Mouse (Mus musculus) hindbrain, postnatal 0 days (tissue): Measurements from ENCODE around the gene 1110008L16Rik. TPM values are rescaled to one million over a fixed set of nuclear protein-coding genes. Genes with fewer than 3 reads are reported as not detected.

Source experiments
- ATAC-seq: fragments of 200-750 bp; cut with Nextera tagmentation; 2 replicates; pipeline ENCODE4 v1.8.0; 2017; ENCODE audit warnings: mild to moderate bottlenecking, moderate TSS enrichment, moderate library complexity
- DNase-seq: peaks from one replicate; pipeline ENCODE4 v3.0.0-alpha.2; 2015; ENCODE audit warnings: low spot score
- H3K27ac ChIP-seq: fragments of 300-500 bp; sonication (generic); 2 replicates; pipeline ENCODE4 v1.5.1; 2014; ENCODE audit warnings: mild to moderate bottlenecking
- H3K27me3 ChIP-seq: fragments of 300-500 bp; sonication (generic); 2 replicates; pipeline ENCODE4 v1.6.1; 2014; ENCODE audit warnings: low read length, mixed read lengths; ENCODE audit not compliant: insufficient read depth
- H3K36me3 ChIP-seq: fragments of 300-500 bp; sonication (generic); 2 replicates; pipeline ENCODE4 v1.6.1; 2014; ENCODE audit warnings: low read length, mixed read lengths; ENCODE audit not compliant: insufficient read depth
- H3K4me1 ChIP-seq: fragments of 300-500 bp; sonication (generic); 2 replicates; pipeline ENCODE4 v1.6.1; 2014; ENCODE audit warnings: antibody characterized with exemption, low read length, mixed read lengths; ENCODE audit not compliant: insufficient read depth
- H3K4me2 ChIP-seq: fragments of 300-500 bp; sonication (generic); 2 replicates; pipeline ENCODE4 v1.6.1; 2014; ENCODE audit warnings: low read depth, mild to moderate bottlenecking, low read length, moderate library complexity, mixed read lengths
- H3K4me3 ChIP-seq: fragments of 300-500 bp; sonication (generic); 2 replicates; pipeline ENCODE4 v1.5.1; 2014; ENCODE audit warnings: low read length
- H3K9ac ChIP-seq: fragments of 300-500 bp; sonication (generic); replicated peaks from 2 replicates; pipeline ENCODE4 v1.6.1; 2014; ENCODE audit warnings: mild to moderate bottlenecking, low read length, moderate library complexity, mixed read lengths
- H3K9me3 ChIP-seq: fragments of 300-500 bp; sonication (generic); 2 replicates; pipeline ENCODE4 v1.6.1; 2016; ENCODE audit warnings: low read length, mixed read lengths
- CTCF ChIP-seq: IDR thresholded peaks from 2 replicates; pipeline ENCODE4 v1.5.1; 2016; ENCODE audit warnings: antibody characterized with exemption, control low read depth, low read depth
- WGBS: fragments of 180-500 bp; shearing (Covaris S2); extraction: QIAGEN DNeasy Blood & Tissue Kit; methylation state at CpG from one replicate; pipeline ENCODE4 v1.1.7; 2014; 5-methylcytosine and 5-hydroxymethylcytosine counted together
- polyA plus RNA-seq: library from polyadenylated mRNA; unstranded; fragments of >200 nt; fragmentation: Nextera tagmentation; extraction: Ambion mirVana; gene quantifications from 2 replicates; pipeline ENCODE4 v1.2.1, GENCODE M21; 2015
- total RNA-seq: library from RNA; depleted of rRNA; stranded (reverse); fragments of >200 nt; gene quantifications from 2 replicates; pipeline ENCODE4 v1.2.3, GENCODE M21; 2014

The 1110008L16Rik gene
- total and polyA plus RNA-seq, 2 experiments from 2014 or later = 7.6 to 9.8 TPM

DNA sequence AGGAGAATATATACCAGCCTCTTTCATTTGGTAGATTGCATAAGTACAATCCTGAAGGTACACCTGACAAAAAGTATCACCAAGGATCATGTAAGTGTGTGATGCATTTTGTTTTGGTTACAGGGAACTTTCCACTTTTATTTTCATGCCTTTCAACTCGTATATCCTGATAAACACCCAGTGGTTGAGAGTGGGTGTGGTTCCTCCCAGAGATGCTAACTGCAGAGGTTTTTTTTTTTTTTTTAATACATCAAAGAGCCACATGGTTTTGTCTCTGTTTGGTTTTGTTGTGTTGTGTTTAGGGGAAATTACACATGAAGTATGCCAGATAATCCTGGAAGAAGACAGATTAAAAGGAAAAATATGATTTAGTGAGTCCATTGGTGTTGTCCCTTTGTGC lies 57.9 kb downstream of the 1110008L16Rik start:
- Histone ChIP-seq H3K4me2 (no peak overlapping the region), H3K9ac (no peak overlapping the region), H3K4me1 (no peaks in the 10 kb centered on the region), H3K36me3 (no peaks in the 10 kb centered on the region), H3K9me3 (no peaks in the 10 kb centered on the region), H3K4me3 (no peak overlapping the region), H3K27ac (no peak overlapping the region), H3K27me3 (no peaks in the 10 kb centered on the region)
- DNase-seq (no peak), ATAC-seq (no peak)
- 64% methylated on average over 1 of the region's 1 CpGs for WGBS
- TF ChIP-seq CTCF = no peak

DNA sequence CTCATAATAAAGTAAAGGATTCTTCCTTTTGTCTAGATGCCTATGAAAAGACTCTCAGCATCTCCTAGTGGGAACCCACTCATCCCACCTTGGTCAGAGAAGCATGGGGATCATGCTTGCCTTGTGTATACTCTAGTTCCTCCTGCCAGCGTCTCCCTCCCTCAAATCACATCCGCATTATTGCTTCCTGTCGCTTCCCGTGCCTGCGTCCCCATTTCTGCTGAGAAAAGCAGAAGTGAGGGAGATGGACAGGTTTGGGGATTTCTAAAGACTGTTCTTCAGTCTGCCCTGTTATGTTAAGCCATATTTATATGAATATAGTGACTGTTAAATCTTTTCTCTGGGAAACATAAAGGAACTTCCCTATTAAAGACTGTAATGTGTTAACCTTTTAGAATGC lies 61.6 kb downstream of the 1110008L16Rik start:
- Histone ChIP-seq H3K9me3 (no peaks in the 10 kb centered on the region), H3K36me3 (no peaks in the 10 kb centered on the region), H3K4me3 (no peak overlapping the region), H3K4me2 (no peak overlapping the region), H3K9ac (no peak overlapping the region), H3K27me3 (no peaks in the 10 kb centered on the region), H3K4me1 (no peaks in the 10 kb centered on the region), H3K27ac (no peak overlapping the region)
- no peak for ATAC-seq
- no peak for DNase-seq
- no peak for TF ChIP-seq CTCF
- WGBS = 84% methylated on average over 5 of the region's 5 CpGs

DNA sequence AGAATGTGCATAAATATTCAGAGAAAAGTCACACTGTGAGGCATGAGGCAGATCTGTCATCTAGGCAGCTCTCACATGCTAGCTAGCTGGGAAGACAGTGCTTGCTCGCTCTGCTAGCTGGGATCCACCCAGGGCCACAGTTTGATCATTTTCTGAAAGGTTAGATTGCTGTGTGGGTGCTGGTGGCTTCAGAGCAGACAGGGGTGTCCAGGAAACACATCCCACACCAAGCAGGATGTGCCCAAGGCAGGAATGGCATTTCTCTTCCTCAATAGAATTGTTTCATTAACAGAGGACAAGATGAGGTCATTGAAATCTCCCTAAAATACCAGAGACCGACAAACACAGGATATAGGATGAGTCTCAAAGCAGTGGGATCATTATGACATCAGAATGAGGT lies 65.7 kb downstream of the 1110008L16Rik start:
- no peak for TF ChIP-seq CTCF

DNA sequence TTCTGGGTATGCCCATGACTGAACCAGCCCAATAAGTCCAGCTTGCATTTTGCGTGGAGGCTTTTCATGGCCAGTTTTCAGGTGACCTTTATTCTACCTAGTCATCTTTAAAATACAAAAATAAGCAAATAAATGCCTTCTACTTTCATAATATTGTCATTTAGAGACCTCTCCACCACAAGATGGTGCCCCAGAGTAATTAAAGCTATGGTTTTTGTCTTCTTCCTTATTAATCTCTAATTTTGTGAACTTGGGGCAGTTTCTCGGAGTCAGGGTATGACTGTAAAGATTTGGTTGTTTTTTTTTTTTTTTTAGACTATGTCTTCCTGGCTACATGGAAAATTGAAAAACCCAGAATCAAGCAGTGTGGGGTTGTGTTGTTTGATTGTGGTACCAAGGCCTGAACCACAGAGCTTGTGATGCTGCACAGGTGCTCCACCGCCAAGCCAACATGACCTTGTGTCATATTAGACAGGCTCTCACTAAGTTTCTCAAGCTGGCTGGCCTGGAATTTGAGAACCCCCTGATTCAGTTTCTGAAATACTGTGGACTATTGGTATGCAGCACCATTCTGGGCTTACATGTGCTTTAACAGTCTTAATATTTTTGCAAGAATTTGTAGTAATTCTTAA lies 73.2 kb downstream of the 1110008L16Rik start:
- H3K27ac ChIP-seq = no peak overlapping the region
- DNase-seq = peak; percentile 22
- TF ChIP-seq CTCF = peak; percentile 50

More for the DNA sequence above, 65.7 kb downstream of the 1110008L16Rik start:
- Histone ChIP-seq H3K27me3 (no peaks in the 10 kb centered on the region), H3K27ac (no peak overlapping the region), H3K36me3 (no peaks in the 10 kb centered on the region), H3K4me2 (no peak overlapping the region), H3K4me3 (no peak overlapping the region), H3K9me3 (no peaks in the 10 kb centered on the region), H3K9ac (no peak overlapping the region), H3K4me1 (no peaks in the 10 kb centered on the region)
- DNase-seq (no peak), ATAC-seq (no peak)
- 64% methylated on average over 2 of the region's 2 CpGs for WGBS

DNA sequence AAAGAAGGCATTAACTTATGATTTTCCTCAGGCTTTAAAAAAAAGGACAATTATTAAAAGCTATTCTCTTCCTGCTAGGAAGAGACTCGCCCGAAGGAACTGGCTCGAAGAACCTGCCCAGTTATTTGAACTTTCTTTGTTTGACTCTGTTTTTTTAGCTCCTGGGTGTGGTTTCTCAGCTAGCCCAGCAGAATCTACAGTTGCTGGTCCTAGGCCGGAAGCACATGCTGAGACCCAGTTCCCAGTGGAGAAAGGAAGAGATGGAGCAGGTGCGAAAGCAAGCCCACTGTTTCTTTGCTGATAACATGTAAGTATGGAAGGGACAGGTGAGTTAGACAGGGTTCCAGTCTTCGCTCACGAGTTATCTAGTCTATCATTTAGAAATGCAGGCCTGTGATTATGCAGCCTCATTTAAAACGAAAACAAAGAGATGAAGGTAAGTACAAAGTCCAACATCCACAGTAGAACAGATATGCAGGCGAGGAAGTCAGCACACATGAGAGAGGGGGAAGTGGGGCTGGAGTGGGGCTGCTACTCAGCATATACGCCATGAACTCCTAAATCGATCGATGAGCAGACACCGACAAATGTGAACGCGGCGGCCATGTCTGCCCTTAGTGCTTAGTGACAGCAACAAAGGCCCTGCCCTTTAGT lies 77.7 kb downstream of the 1110008L16Rik start:
- Histone ChIP-seq H3K9ac (no peak overlapping the region), H3K4me3 (no peak overlapping the region), H3K4me1 (no peaks in the 10 kb centered on the region), H3K27me3 (no peaks in the 10 kb centered on the region), H3K9me3 (no peaks in the 10 kb centered on the region), H3K36me3 (no peaks in the 10 kb centered on the region), H3K27ac (no peak overlapping the region), H3K4me2 (no peak overlapping the region)
- DNase-seq (no peak), ATAC-seq (no peak)
- no peak for TF ChIP-seq CTCF
- WGBS = 90% methylated on average over 16 of the region's 16 CpGs

More for the DNA sequence above, 73.2 kb downstream of the 1110008L16Rik start:
- Histone ChIP-seq H3K36me3 (no peaks in the 10 kb centered on the region), H3K9me3 (no peaks in the 10 kb centered on the region), H3K4me3 (no peak overlapping the region), H3K4me2 (no peak overlapping the region), H3K4me1 (no peaks in the 10 kb centered on the region), H3K9ac (no peak overlapping the region), H3K27me3 (no peaks in the 10 kb centered on the region)
- 74% methylated on average over 3 of the region's 3 CpGs for WGBS
- no peak for ATAC-seq

GRCm38 (mm10) chr12:55377610-55377980 lies 78.2 kb downstream of the 1110008L16Rik start:
- Histone ChIP-seq H3K9me3 (no peaks in the 10 kb centered on the region), H3K27ac (no peak overlapping the region), H3K36me3 (no peaks in the 10 kb centered on the region), H3K9ac (no peak overlapping the region), H3K4me3 (no peak overlapping the region), H3K27me3 (no peaks in the 10 kb centered on the region), H3K4me1 (no peaks in the 10 kb centered on the region), H3K4me2 (no peak overlapping the region)
- TF ChIP-seq CTCF = no peak
- 77% methylated on average over 6 of the region's 6 CpGs for WGBS
- ATAC-seq (no peak), DNase-seq (no peak)
